Mouse (Mus musculus) lung, embryonic 15.5 days (tissue): ENCODE measurements around the gene Atp2c1. TPM values are rescaled to one million over a fixed set of nuclear protein-coding genes. Genes with fewer than 3 reads are reported as not detected.

ENCODE experiments used
- ATAC-seq: fragments of 200-750 bp; cut with Nextera tagmentation; 2 replicates; pipeline ENCODE4 v1.8.0; 2017; ENCODE audit warnings: moderate number of reproducible peaks, borderline replicate concordance; ENCODE audit not compliant: low FRiP score, low TSS enrichment; ENCODE audit errors: extremely low read depth
- H3K27ac ChIP-seq: fragments of 300-500 bp; sonication (generic); 2 replicates; pipeline ENCODE4 v1.5.1; 2015; ENCODE audit warnings: moderate library complexity, mild to moderate bottlenecking, inconsistent platforms
- H3K27me3 ChIP-seq: fragments of 300-500 bp; sonication (generic); 2 replicates; pipeline ENCODE4 v1.6.1; 2015; ENCODE audit warnings: inconsistent platforms
- H3K36me3 ChIP-seq: fragments of 300-500 bp; sonication (generic); 2 replicates; pipeline ENCODE4 v1.6.1; 2015; ENCODE audit warnings: inconsistent platforms
- H3K4me1 ChIP-seq: fragments of 300-500 bp; sonication (generic); 2 replicates; pipeline ENCODE4 v1.6.1; 2015; ENCODE audit warnings: inconsistent platforms
- H3K4me2 ChIP-seq: fragments of 300-500 bp; sonication (generic); 2 replicates; pipeline ENCODE4 v1.6.1; 2015; ENCODE audit warnings: inconsistent platforms, mild to moderate bottlenecking, moderate library complexity
- H3K4me3 ChIP-seq: fragments of 300-500 bp; sonication (generic); 2 replicates; pipeline ENCODE4 v1.5.1; 2015; ENCODE audit warnings: mild to moderate bottlenecking, inconsistent platforms
- H3K9ac ChIP-seq: fragments of 300-500 bp; sonication (generic); 2 replicates; pipeline ENCODE4 v1.6.1; 2015; ENCODE audit warnings: inconsistent platforms
- H3K9me3 ChIP-seq: fragments of 300-500 bp; sonication (generic); 2 replicates; pipeline ENCODE4 v1.6.1; 2016; ENCODE audit warnings: inconsistent platforms
- WGBS: fragments of 180-500 bp; shearing (Covaris S2); methylation state at CpG from one replicate; pipeline ENCODE4 v1.1.7; 2015; 5-methylcytosine and 5-hydroxymethylcytosine counted together
- polyA plus RNA-seq: library from polyadenylated mRNA; unstranded; fragments of >200 nt; fragmentation: Nextera tagmentation; extraction: Ambion mirVana; gene quantifications from 2 replicates; pipeline ENCODE4 v1.2.1, GENCODE M21; 2015

The Atp2c1 gene
- polyA plus RNA-seq = 62.5 and 73.8 TPM in 2 replicates

- peaks cover 4% of the 10 kb centered on the region; the same call in 1 of the 2 replicates for H3K4me1 ChIP-seq
- H3K9me3 ChIP-seq = no peaks in the 10 kb centered on the region
- no peak within 1 kb of the TSS for H3K4me3 ChIP-seq
- H3K9ac ChIP-seq = no peak within 1 kb of the TSS
- no peaks in the 10 kb centered on the region for H3K27me3 ChIP-seq
- H3K27ac ChIP-seq = no peak within 1 kb of the TSS
- no peak for ATAC-seq
- no peak within 1 kb of the TSS for H3K4me2 ChIP-seq
- WGBS = 91% methylated on average over 12 of the region's 12 CpGs
- no peaks in the 10 kb centered on the region for H3K36me3 ChIP-seq
Observed at GRCm38 (mm10) chr9:105527219-105527618, at the start of gene Atp2c1. Gene Atp2c1 (minus strand): TSS chr9:105527319.

GRCm38 (mm10) chr9:105557452-105557851, 30.3 kb upstream of the Atp2c1 start:
- H3K4me2 ChIP-seq = no peak overlapping the region

GRCm38 (mm10) chr9:105556141-105556735, 29.1 kb upstream of the Atp2c1 start:
- H3K4me2 ChIP-seq = no peak overlapping the region
- H3K36me3 ChIP-seq = no peaks in the 10 kb centered on the region
- H3K4me3 ChIP-seq = no peak overlapping the region
- peaks cover 13% of the 10 kb centered on the region; the same call in 1 of the 2 replicates for H3K4me1 ChIP-seq
- WGBS = 30% methylated on average over 8 of the region's 8 CpGs
- no peaks in the 10 kb centered on the region for H3K9me3 ChIP-seq
- H3K9ac ChIP-seq = no peak overlapping the region
- H3K27ac ChIP-seq = no peak overlapping the region
- H3K27me3 ChIP-seq = no peaks in the 10 kb centered on the region
- peak; percentile 80; the same call in 1 of the 2 replicates for ATAC-seq

More at GRCm38 (mm10) chr9:105557452-105557851, 30.3 kb upstream of the Atp2c1 start:
- H3K9ac ChIP-seq = no peak overlapping the region
- no peaks in the 10 kb centered on the region for H3K9me3 ChIP-seq
- no peak for ATAC-seq
- H3K27me3 ChIP-seq = no peaks in the 10 kb centered on the region
- peaks cover 13% of the 10 kb centered on the region; the same call in 1 of the 2 replicates for H3K4me1 ChIP-seq
- H3K4me3 ChIP-seq = no peak overlapping the region
- no peak overlapping the region for H3K27ac ChIP-seq
- no peaks in the 10 kb centered on the region for H3K36me3 ChIP-seq
- WGBS = 82% methylated on average over 5 of the region's 5 CpGs

GRCm38 (mm10) chr9:105554439-105554807, 27.3 kb upstream of the Atp2c1 start:
- H3K4me2 ChIP-seq = peak overlapping the region; percentile 42
- H3K4me3 ChIP-seq = no peak overlapping the region
- WGBS = 42% methylated on average over 7 of the region's 7 CpGs
- H3K36me3 ChIP-seq = no peaks in the 10 kb centered on the region
- H3K9me3 ChIP-seq = no peaks in the 10 kb centered on the region
- no peak for ATAC-seq
- H3K27me3 ChIP-seq = no peaks in the 10 kb centered on the region
- H3K9ac ChIP-seq = no peak overlapping the region
- no peak overlapping the region for H3K27ac ChIP-seq
- H3K4me1 ChIP-seq = peaks cover 13% of the 10 kb centered on the region; the same call in 1 of the 2 replicates

- WGBS = 23% methylated on average over 24 of the region's 24 CpGs
- H3K27ac ChIP-seq = no peak overlapping the region
- H3K9me3 ChIP-seq = no peaks in the 10 kb centered on the region
- peak overlapping the region; percentile 42 for H3K4me2 ChIP-seq
- no peak overlapping the region for H3K9ac ChIP-seq
- H3K4me3 ChIP-seq = peak overlapping the region; percentile 8
- no peaks in the 10 kb centered on the region for H3K27me3 ChIP-seq
- H3K4me1 ChIP-seq = peaks cover 13% of the 10 kb centered on the region; the same call in 1 of the 2 replicates
- H3K36me3 ChIP-seq = no peaks in the 10 kb centered on the region
- no peak for ATAC-seq
Observed at GRCm38 (mm10) chr9:105553629-105554438, 26.7 kb upstream of the Atp2c1 start.

- no peak overlapping the region for H3K9ac ChIP-seq
- H3K4me3 ChIP-seq = no peak overlapping the region
- WGBS = 50% methylated on average over 4 of the region's 4 CpGs
- no peak overlapping the region for H3K4me2 ChIP-seq
- no peaks in the 10 kb centered on the region for H3K9me3 ChIP-seq
- H3K36me3 ChIP-seq = no peaks in the 10 kb centered on the region
- H3K4me1 ChIP-seq = peaks cover 12% of the 10 kb centered on the region; the same call in 1 of the 2 replicates
- no peak for ATAC-seq
- no peaks in the 10 kb centered on the region for H3K27me3 ChIP-seq
- H3K27ac ChIP-seq = no peak overlapping the region
Observed at GRCm38 (mm10) chr9:105551407-105551806, 24.3 kb upstream of the Atp2c1 start.

- WGBS = 28% methylated on average over 6 of the region's 6 CpGs
- Histone ChIP-seq H3K9ac (no peak overlapping the region), H3K9me3 (no peaks in the 10 kb centered on the region), H3K4me2 (no peak overlapping the region), H3K27ac (no peak overlapping the region), H3K27me3 (no peaks in the 10 kb centered on the region), H3K36me3 (no peaks in the 10 kb centered on the region), H3K4me3 (no peak overlapping the region), H3K4me1 (0 out of 2 replicates have a peak, but pooled peaks cover 6% of the 10 kb centered on the region)
- no peak for ATAC-seq
Observed at GRCm38 (mm10) chr9:105549096-105549495, 22.0 kb upstream of the Atp2c1 start.

GRCm38 (mm10) chr9:105544013-105544750, 17.1 kb upstream of the Atp2c1 start:
- H3K36me3 ChIP-seq = no peaks in the 10 kb centered on the region
- H3K4me2 ChIP-seq = no peak overlapping the region
- H3K27ac ChIP-seq = no peak overlapping the region
- H3K9ac ChIP-seq = no peak overlapping the region
- ATAC-seq = no peak
- WGBS = 74% methylated on average over 8 of the region's 8 CpGs
- H3K9me3 ChIP-seq = no peaks in the 10 kb centered on the region
- H3K27me3 ChIP-seq = no peaks in the 10 kb centered on the region
- no peak overlapping the region for H3K4me3 ChIP-seq
- H3K4me1 ChIP-seq = no peaks in the 10 kb centered on the region

GRCm38 (mm10) chr9:105537473-105537872, 10.4 kb upstream of the Atp2c1 start:
- no peaks in the 10 kb centered on the region for H3K27me3 ChIP-seq
- H3K4me2 ChIP-seq = no peak overlapping the region
- H3K36me3 ChIP-seq = no peaks in the 10 kb centered on the region
- no peak overlapping the region for H3K9ac ChIP-seq
- ATAC-seq = no peak
- H3K4me3 ChIP-seq = no peak overlapping the region
- H3K4me1 ChIP-seq = peaks cover 2% of the 10 kb centered on the region; the same call in 1 of the 2 replicates
- H3K27ac ChIP-seq = no peak overlapping the region
- H3K9me3 ChIP-seq = no peaks in the 10 kb centered on the region
- WGBS = 34% methylated on average over 8 of the region's 8 CpGs

GRCm38 (mm10) chr9:105536877-105537276, 9.8 kb upstream of the Atp2c1 start:
- Histone ChIP-seq H3K4me1 (peaks cover 2% of the 10 kb centered on the region; the same call in 1 of the 2 replicates), H3K27me3 (no peaks in the 10 kb centered on the region), H3K4me2 (no peak overlapping the region), H3K9me3 (no peaks in the 10 kb centered on the region), H3K36me3 (no peaks in the 10 kb centered on the region), H3K4me3 (no peak overlapping the region), H3K27ac (no peak overlapping the region), H3K9ac (no peak overlapping the region)
- ATAC-seq = no peak
- 50% methylated on average over 10 of the region's 10 CpGs for WGBS

- Histone ChIP-seq H3K4me1 (peaks cover 12% of the 10 kb centered on the region), H3K9ac (no peak overlapping the region)
- 38% methylated on average over 4 of the region's 4 CpGs for WGBS
Observed at GRCm38 (mm10) chr9:105525355-105525754, 1.8 kb downstream of the Atp2c1 start.

More at GRCm38 (mm10) chr9:105525355-105525754, 1.8 kb downstream of the Atp2c1 start:
- no peak overlapping the region for H3K27ac ChIP-seq
- no peak overlapping the region for H3K4me2 ChIP-seq
- no peak for ATAC-seq
- no peaks in the 10 kb centered on the region for H3K9me3 ChIP-seq
- no peaks in the 10 kb centered on the region for H3K36me3 ChIP-seq
- no peaks in the 10 kb centered on the region for H3K27me3 ChIP-seq
- no peak overlapping the region for H3K4me3 ChIP-seq
